Comparison of ENCODE assay signal across 19 mouse cellular contexts in the genomic region with DNA sequence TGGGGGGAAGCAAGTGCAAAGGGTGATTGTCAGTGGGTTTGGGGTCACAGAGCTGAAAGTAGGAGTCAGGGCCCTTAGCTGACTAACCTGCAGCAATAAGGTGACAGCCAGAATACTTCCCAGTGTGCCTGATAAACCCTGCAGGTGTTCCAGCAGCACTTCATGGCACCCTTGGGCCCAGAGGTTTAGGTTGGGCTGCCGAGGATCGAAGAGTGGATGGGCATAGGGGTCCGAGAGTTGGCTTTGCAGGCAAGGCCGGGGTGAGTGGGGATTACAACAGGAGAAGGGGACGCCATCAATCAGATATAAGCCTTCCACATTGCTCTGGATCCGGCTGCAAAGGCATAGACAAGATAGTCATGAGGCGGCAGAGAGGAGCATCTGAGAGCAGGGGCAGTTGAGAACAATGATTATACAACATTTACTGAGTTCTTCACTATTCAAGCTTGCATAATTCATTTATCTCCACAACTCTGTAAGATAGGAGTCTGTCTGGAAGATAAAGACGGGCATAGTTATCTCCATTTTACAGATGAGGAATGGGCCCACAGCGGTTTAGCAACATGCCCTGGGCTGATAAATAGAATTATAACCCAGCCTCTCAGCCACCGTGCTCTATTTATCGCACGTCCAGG. TPM values are rescaled to one million over a fixed set of nuclear protein-coding genes. Genes with fewer than 3 reads are reported as not detected.
A peak's percentile ranks its signal among the peaks of the same experiment; 100 is the strongest.
DNase-seq lines count a peak whose midpoint lies in the region; ATAC-seq lines count a peak whose summit lies in the region.
"Had no signal": no experiment of that assay in that cellular context is flagged by ENCODE, and none has a peak within 500 bp of the region (broad histone marks: within the 10 kb centered on the region; RNA-seq: fewer than 3 reads in every experiment).

No protein-coding gene starts in this region.

- 0 out of 2 replicates have a peak overlapping the region, but pooled peaks have one; percentile 3 for H3K9ac ChIP-seq in neural tube, embryonic 15.5 days (replicated peaks)
- no peak overlapping the region for H3K9ac ChIP-seq in liver, embryonic 11.5 days (ENCODE audit: low read depth, low read length)
- H3K9ac ChIP-seq: embryonic facial prominence, embryonic 15.5 days had no signal

- DNase-seq in heart, embryonic 10.5 days (ENCODE audit: low spot score): no peak
- DNase-seq in heart, postnatal 25 days (ENCODE audit: low spot score): no peak
- DNase-seq in neural tube, embryonic 10.5 days (ENCODE audit: extremely low spot score, low spot score): no peak
- no peak for DNase-seq in liver, embryonic 11.5 days (ENCODE audit: low spot score)
- no peak for DNase-seq in urinary bladder, adult 2 months (ENCODE audit: low spot score)
- DNase-seq: heart, postnatal 36 days; lung, adult 18-20 months; lung, postnatal 36 days; thymus, postnatal 36 days had no signal

- no peaks in the 10 kb centered on the region for H3K9me3 ChIP-seq in heart, embryonic 10.5 days
- no peaks in the 10 kb centered on the region for H3K9me3 ChIP-seq in neural tube, embryonic 15.5 days (replicated peaks)
- H3K9me3 ChIP-seq in liver, embryonic 11.5 days (ENCODE audit: control insufficient read depth, low read length): no peaks in the 10 kb centered on the region
- H3K9me3 ChIP-seq: embryonic facial prominence, embryonic 15.5 days; heart, embryonic 12.5 days; limb, embryonic 10.5 days; neural tube, embryonic 13.5 days had no signal

- H3K4me1 ChIP-seq in heart, embryonic 10.5 days: peaks cover 18% of the 10 kb centered on the region
- H3K4me1 ChIP-seq in neural tube, embryonic 15.5 days: peaks cover 24% of the 10 kb centered on the region
- peaks cover 37% of the 10 kb centered on the region for H3K4me1 ChIP-seq in liver, embryonic 11.5 days (replicated peaks; ENCODE audit: control insufficient read depth, insufficient read depth, low read length)

- no peak for ATAC-seq in neural tube, embryonic 15.5 days (ENCODE audit: low FRiP score)
- peak; percentile 65 for ATAC-seq in liver, embryonic 11.5 days (replicated peaks; ENCODE audit: low FRiP score)
- peak; percentile 47 for ATAC-seq in megakaryocyte progenitor cell, adult 5-6 weeks (replicated peaks; ENCODE audit: poor library complexity)
- ATAC-seq in granulocyte monocyte progenitor cell, adult 5-6 weeks (replicated peaks; ENCODE audit: poor library complexity, severe bottlenecking): no peak
- ATAC-seq: intestine, postnatal 0 days had no signal

- H3K27me3 ChIP-seq in heart, embryonic 10.5 days (ENCODE audit: insufficient read depth, poor library complexity, severe bottlenecking): no peaks in the 10 kb centered on the region
- H3K27me3 ChIP-seq in neural tube, embryonic 15.5 days (replicated peaks): no peaks in the 10 kb centered on the region
- H3K27me3 ChIP-seq in liver, embryonic 11.5 days (replicated peaks; ENCODE audit: control insufficient read depth, insufficient read depth, low read length): no peaks in the 10 kb centered on the region
- H3K27me3 ChIP-seq: embryonic facial prominence, embryonic 15.5 days; heart, embryonic 12.5 days; neural tube, embryonic 13.5 days; Patski had no signal

- no peak overlapping the region for H3K4me2 ChIP-seq in neural tube, embryonic 15.5 days
- H3K4me2 ChIP-seq in liver, embryonic 11.5 days: peak overlapping the region; percentile 90
- H3K4me2 ChIP-seq: midbrain, embryonic 11.5 days had no signal

- intact Hi-C loops in heart, postnatal 25 days (cut with DNase I): loop anchor here (2.0 kb wide), 1 partner anchor 15 kb away; no protein-coding TSS in a partner anchor

- WGBS in heart, embryonic 10.5 days: 84% methylated on average over 12 of the region's 12 CpGs
- 90% methylated on average over 12 of the region's 12 CpGs for WGBS in neural tube, embryonic 15.5 days
- 54% methylated on average over 12 of the region's 12 CpGs for WGBS in liver, embryonic 11.5 days

- peak overlapping the region; percentile 92; the same call in 1 of the 2 replicates for H3K27ac ChIP-seq in heart, embryonic 10.5 days
- no peak overlapping the region for H3K27ac ChIP-seq in neural tube, embryonic 15.5 days (replicated peaks)
- peak overlapping the region; percentile 92 for H3K27ac ChIP-seq in liver, embryonic 11.5 days (ENCODE audit: low read depth, low read length)

- H3K36me3 ChIP-seq in heart, embryonic 10.5 days: peaks cover 44% of the 10 kb centered on the region
- H3K36me3 ChIP-seq in neural tube, embryonic 15.5 days: peaks cover 27% of the 10 kb centered on the region
- H3K36me3 ChIP-seq in liver, embryonic 11.5 days (ENCODE audit: control insufficient read depth, insufficient read depth, low read length): peaks cover 12% of the 10 kb centered on the region; the same call in 1 of the 2 replicates

- no peak overlapping the region for H3K4me3 ChIP-seq in heart, embryonic 10.5 days
- H3K4me3 ChIP-seq in neural tube, embryonic 15.5 days (replicated peaks): no peak overlapping the region
- no peak overlapping the region for H3K4me3 ChIP-seq in liver, embryonic 11.5 days (ENCODE audit: low read depth, low read length)

RNA-seq across cellular contexts. Expression of a gene that starts 1.1 kb away (rescaled TPM):
- 3.2 and 5.2 TPM in 2 replicates for polyA plus RNA-seq in heart, embryonic 10.5 days (2016; fragmentation: Nextera tagmentation; extraction: Ambion mirVana)
- 10 to 100 TPM; 22.0 to 23.6 TPM for total RNA-seq in heart, postnatal 25 days (2021)
- 3.0 and 3.2 TPM in 2 replicates for polyA plus RNA-seq in neural tube, embryonic 15.5 days (2015; fragmentation: Nextera tagmentation; extraction: Ambion mirVana)
- polyA plus RNA-seq in liver, embryonic 11.5 days (2014; fragmentation: Nextera tagmentation; extraction: Ambion mirVana): 2.4 and 3.9 TPM in 2 replicates
- 0.59 and 1.5 TPM in 2 replicates for total RNA-seq in megakaryocyte progenitor cell, adult 5-6 weeks (2015)
- 0.54 and 0.88 TPM in 2 replicates for total RNA-seq in megakaryocyte progenitor cell, adult 5-6 weeks (2017)
- 9.4 and 12.3 TPM in 2 replicates for polyA plus RNA-seq in urinary bladder, adult 2 months (2012; rRNA removed)
- total RNA-seq in granulocyte monocyte progenitor cell, adult 5-6 weeks (2014; fragmentation: Nextera tagmentation): 2.2 and 2.9 TPM in 2 replicates
- 0.22 and 0.52 TPM in 2 replicates for total RNA-seq in granulocyte monocyte progenitor cell, adult 5-6 weeks (2017)

RNA-seq across cellular contexts. Expression of a gene that starts 1.3 kb away (rescaled TPM):
- 17.4 and 24.4 TPM in 2 replicates for polyA plus RNA-seq in heart, embryonic 10.5 days (2016; fragmentation: Nextera tagmentation; extraction: Ambion mirVana)
- total RNA-seq in heart, postnatal 25 days (2021): 1 to 10 TPM; 8.9 to 9.1 TPM
- 13.9 and 17.1 TPM in 2 replicates for polyA plus RNA-seq in neural tube, embryonic 15.5 days (2015; fragmentation: Nextera tagmentation; extraction: Ambion mirVana)
- polyA plus RNA-seq in liver, embryonic 11.5 days (2014; fragmentation: Nextera tagmentation; extraction: Ambion mirVana): 22.6 and 26.1 TPM in 2 replicates
- total RNA-seq in megakaryocyte progenitor cell, adult 5-6 weeks (2015): 12.0 and 14.9 TPM in 2 replicates
- total RNA-seq in megakaryocyte progenitor cell, adult 5-6 weeks (2017): 20.1 and 36.0 TPM in 2 replicates
- polyA plus RNA-seq in urinary bladder, adult 2 months (2012; rRNA removed): 40.5 and 45.3 TPM in 2 replicates
- total RNA-seq in granulocyte monocyte progenitor cell, adult 5-6 weeks (2014; fragmentation: Nextera tagmentation): 26.1 and 30.2 TPM in 2 replicates
- total RNA-seq in granulocyte monocyte progenitor cell, adult 5-6 weeks (2017): 27.4 and 31.3 TPM in 2 replicates

RNA-seq across cellular contexts. Expression of a gene that starts 7.8 kb away (rescaled TPM):
- polyA plus RNA-seq in heart, embryonic 10.5 days (2016; fragmentation: Nextera tagmentation; extraction: Ambion mirVana): 52.0 and 57.9 TPM in 2 replicates
- total RNA-seq in heart, postnatal 25 days (2021): 10 to 100 TPM; 35.9 to 36.7 TPM
- polyA plus RNA-seq in neural tube, embryonic 15.5 days (2015; fragmentation: Nextera tagmentation; extraction: Ambion mirVana): 80.4 and 89.1 TPM in 2 replicates
- 32.3 and 34.8 TPM in 2 replicates for polyA plus RNA-seq in liver, embryonic 11.5 days (2014; fragmentation: Nextera tagmentation; extraction: Ambion mirVana)
- total RNA-seq in megakaryocyte progenitor cell, adult 5-6 weeks (2015): 12.7 and 17.2 TPM in 2 replicates
- 20.5 and 21.6 TPM in 2 replicates for total RNA-seq in megakaryocyte progenitor cell, adult 5-6 weeks (2017)
- polyA plus RNA-seq in urinary bladder, adult 2 months (2012; rRNA removed): 57.9 and 80.8 TPM in 2 replicates
- total RNA-seq in granulocyte monocyte progenitor cell, adult 5-6 weeks (2014; fragmentation: Nextera tagmentation): 25.9 and 34.4 TPM in 2 replicates
- 17.2 and 26.5 TPM in 2 replicates for total RNA-seq in granulocyte monocyte progenitor cell, adult 5-6 weeks (2017)

RNA-seq across cellular contexts. Expression of a gene that starts 13.7 kb away (rescaled TPM):
- 113 and 140 TPM in 2 replicates for polyA plus RNA-seq in heart, embryonic 10.5 days (2016; fragmentation: Nextera tagmentation; extraction: Ambion mirVana)
- total RNA-seq in heart, postnatal 25 days (2021): 10 to 100 TPM; 29.5 to 32.3 TPM
- 94.8 and 117 TPM in 2 replicates for polyA plus RNA-seq in neural tube, embryonic 15.5 days (2015; fragmentation: Nextera tagmentation; extraction: Ambion mirVana)
- polyA plus RNA-seq in liver, embryonic 11.5 days (2014; fragmentation: Nextera tagmentation; extraction: Ambion mirVana): 75.6 and 81.1 TPM in 2 replicates
- 57.9 and 63.7 TPM in 2 replicates for total RNA-seq in megakaryocyte progenitor cell, adult 5-6 weeks (2015)
- total RNA-seq in megakaryocyte progenitor cell, adult 5-6 weeks (2017): 124 and 138 TPM in 2 replicates
- polyA plus RNA-seq in urinary bladder, adult 2 months (2012; rRNA removed): 29.9 and 47.6 TPM in 2 replicates
- total RNA-seq in granulocyte monocyte progenitor cell, adult 5-6 weeks (2014; fragmentation: Nextera tagmentation): 115 and 125 TPM in 2 replicates
- total RNA-seq in granulocyte monocyte progenitor cell, adult 5-6 weeks (2017): 120 and 123 TPM in 2 replicates

RNA-seq across cellular contexts. Expression of a gene that starts 25.6 kb away (rescaled TPM):
- polyA plus RNA-seq in heart, embryonic 10.5 days (2016; fragmentation: Nextera tagmentation; extraction: Ambion mirVana): 25.7 and 32.8 TPM in 2 replicates
- 1 to 10 TPM; 7.2 to 8.8 TPM for total RNA-seq in heart, postnatal 25 days (2021)
- polyA plus RNA-seq in neural tube, embryonic 15.5 days (2015; fragmentation: Nextera tagmentation; extraction: Ambion mirVana): 25.4 and 26.0 TPM in 2 replicates
- polyA plus RNA-seq in liver, embryonic 11.5 days (2014; fragmentation: Nextera tagmentation; extraction: Ambion mirVana): 42.4 and 43.2 TPM in 2 replicates
- total RNA-seq in megakaryocyte progenitor cell, adult 5-6 weeks (2015): 6.2 and 8.7 TPM in 2 replicates
- 19.9 and 23.8 TPM in 2 replicates for total RNA-seq in megakaryocyte progenitor cell, adult 5-6 weeks (2017)
- polyA plus RNA-seq in urinary bladder, adult 2 months (2012; rRNA removed): 21.8 and 24.1 TPM in 2 replicates
- 17.8 and 28.9 TPM in 2 replicates for total RNA-seq in granulocyte monocyte progenitor cell, adult 5-6 weeks (2014; fragmentation: Nextera tagmentation)
- total RNA-seq in granulocyte monocyte progenitor cell, adult 5-6 weeks (2017): 14.5 and 21.8 TPM in 2 replicates

Comparison
In these comparisons a context has a peak if more than half of its experiments do, and no peak if none do; other contexts are left out.
1. ATAC-seq: peak in liver, embryonic 11.5 days (single experiment) and megakaryocyte progenitor cell, adult 5-6 weeks (single experiment); none in neural tube, embryonic 15.5 days (single experiment) and granulocyte monocyte progenitor cell, adult 5-6 weeks (single experiment).